Mouse (Mus musculus) cerebellum, adult 18-20 months (tissue): ENCODE measurements at regions not wholly inside any gene's neighbourhood (a gene's known extent, or its start where the extent isn't known, plus 50 kb on each side); places are given as distances from the start of the nearest gene placed in this dataset.

ENCODE experiments used
- DNase-seq, 2 experiments: peaks; one replicate each; pipeline ENCODE4 v3.0.0; 2021

GRCm38 (mm10) chr9:90828701-90829100, 533.5 kb upstream of the Zic4 start:
- DNase-seq: peak; percentile 25 to 57

- no peak for DNase-seq
These were observed 531.5 kb upstream of the Zic4 start for GRCm38 (mm10) chr9:90830704-90831103.

DNA sequence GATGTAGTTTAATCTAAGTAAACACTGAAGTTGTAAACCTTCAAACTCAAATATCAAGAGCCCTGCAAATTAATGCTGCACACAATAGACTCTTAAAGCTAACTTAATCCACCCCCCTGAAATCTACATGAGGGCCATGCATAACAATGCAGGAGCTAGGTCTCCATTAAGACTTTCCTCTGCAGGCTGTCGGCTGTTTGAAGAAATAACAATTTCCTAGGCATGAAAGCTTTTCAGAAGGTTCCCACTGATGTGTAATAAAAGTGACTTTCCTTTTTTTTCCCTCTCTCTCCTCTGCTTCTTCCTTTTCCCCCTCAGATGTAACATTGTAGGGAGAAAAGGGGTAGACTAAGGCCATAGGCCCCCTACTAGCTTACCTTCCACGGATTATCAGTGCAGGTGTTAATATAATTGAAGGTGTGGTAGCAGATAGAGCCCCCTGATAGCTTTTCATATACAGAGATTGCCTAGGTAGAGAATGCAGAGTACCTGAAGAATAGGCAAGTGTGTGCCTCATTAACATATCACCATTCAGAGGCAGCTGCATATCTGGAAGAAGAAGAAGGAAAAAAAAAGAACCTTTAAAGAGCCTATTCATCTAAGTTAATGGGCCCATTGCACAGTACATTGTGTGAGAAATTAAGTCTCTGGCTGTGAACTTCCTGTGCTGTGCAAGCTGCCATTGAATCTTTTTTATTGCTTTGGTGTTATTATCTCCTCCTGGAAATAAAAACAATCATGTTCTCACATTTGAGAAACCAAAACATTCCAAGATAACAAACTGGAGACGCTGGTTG, 528.3 kb upstream of the Zic4 start:
- DNase-seq: no peak

- DNase-seq: no peak
These were observed 523.9 kb upstream of the Zic4 start for GRCm38 (mm10) chr9:90838184-90838926.

GRCm38 (mm10) chr9:90851044-90851443, 511.2 kb upstream of the Zic4 start:
- DNase-seq: no peak

DNA sequence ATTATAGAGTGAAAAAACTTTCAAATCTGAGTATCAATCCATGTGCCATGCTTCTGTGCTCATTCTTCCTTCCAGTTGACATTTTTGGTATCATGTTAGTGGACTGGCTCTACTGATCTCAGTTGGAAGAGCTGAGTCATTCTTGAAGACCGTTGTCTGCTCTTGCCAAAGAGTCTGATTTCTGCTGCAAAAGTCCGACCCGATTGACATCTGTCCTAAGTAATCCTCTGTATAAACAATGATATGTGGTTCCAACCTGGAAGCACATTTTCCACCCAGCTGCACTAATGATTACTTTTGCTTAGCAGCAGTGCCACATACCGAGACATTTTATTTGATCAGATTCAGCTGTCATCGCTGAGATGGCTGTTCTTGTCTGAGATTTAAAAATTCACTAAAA, 490.6 kb upstream of the Zic4 start:
- DNase-seq: no peak

GRCm38 (mm10) chr9:90884467-90884866, 477.7 kb upstream of the Zic4 start:
- DNase-seq: no peak

DNA sequence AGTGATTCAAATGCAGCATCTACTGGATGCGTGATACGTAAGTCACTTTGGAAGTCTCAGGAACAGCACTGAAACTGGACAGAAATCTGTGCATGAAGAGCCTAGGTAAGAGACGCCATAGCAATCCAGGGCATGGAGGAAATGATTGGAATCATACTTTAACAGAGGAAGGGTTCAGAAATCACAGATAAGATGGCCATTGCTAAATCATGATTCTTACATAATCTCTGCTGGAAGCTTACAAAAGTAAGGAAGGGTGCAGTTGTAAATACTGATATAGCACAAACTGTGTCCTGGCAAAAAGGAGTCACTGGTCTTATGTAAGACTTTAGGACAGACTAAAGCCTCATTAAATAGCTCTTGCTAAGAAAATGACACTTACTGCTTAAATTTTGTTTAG, 474.8 kb upstream of the Zic4 start:
- no peak for DNase-seq

- peak in 1 of 2 experiments; percentile 5 for DNase-seq
These were observed 471.4 kb upstream of the Zic4 start for GRCm38 (mm10) chr9:90890801-90891200.

- DNase-seq: no peak
These were observed 469.4 kb upstream of the Zic4 start for GRCm38 (mm10) chr9:90892816-90893215.

DNA sequence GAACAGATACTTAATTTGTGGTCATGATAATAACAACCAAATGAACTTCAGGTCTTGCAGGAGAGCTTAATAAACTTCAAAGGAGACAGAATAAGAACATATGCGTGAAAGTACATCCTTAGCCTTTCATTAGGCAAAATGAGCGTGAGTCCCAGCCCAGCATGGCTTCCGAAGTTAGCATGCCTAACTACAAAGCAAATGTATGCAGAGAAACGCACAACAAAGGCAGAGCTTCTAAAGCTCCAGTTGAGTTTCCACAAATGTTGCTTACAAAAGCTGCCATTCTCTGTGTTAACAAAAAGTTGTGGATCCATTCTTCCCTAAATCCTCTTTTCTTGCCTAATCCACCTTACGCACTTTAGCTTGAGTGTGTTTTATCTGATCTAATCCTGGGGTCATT, 458.7 kb upstream of the Zic4 start:
- DNase-seq: no peak

- DNase-seq: no peak
These were observed 456.1 kb upstream of the Zic4 start for GRCm38 (mm10) chr9:90906106-90906505.

DNA sequence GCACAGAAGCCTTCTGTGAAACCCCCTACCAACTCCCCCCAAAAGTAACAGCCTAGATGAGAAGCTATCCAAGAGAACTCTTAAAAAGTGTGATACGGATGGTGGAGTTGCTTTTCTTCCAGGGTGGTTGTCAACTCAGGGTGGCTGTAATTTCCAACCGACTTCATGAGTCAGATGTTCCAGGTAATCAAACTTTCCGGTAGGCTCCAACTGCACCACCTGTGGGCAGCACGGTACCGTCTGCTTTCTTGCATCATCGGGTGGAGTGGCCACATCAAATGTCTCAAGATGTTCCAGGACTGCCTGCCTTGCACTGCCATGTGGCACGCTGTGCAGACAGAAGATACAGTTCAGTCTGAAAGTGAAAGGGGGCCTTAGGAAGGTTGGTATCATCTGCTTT, 455.5 kb upstream of the Zic4 start:
- DNase-seq: no peak

GRCm38 (mm10) chr9:90954613-90955012, 407.6 kb upstream of the Zic4 start:
- no peak for DNase-seq

GRCm38 (mm10) chr9:90961436-90961835, 400.8 kb upstream of the Zic4 start:
- no peak for DNase-seq

GRCm38 (mm10) chr9:90964043-90964442, 398.2 kb upstream of the Zic4 start:
- DNase-seq: no peak

DNA sequence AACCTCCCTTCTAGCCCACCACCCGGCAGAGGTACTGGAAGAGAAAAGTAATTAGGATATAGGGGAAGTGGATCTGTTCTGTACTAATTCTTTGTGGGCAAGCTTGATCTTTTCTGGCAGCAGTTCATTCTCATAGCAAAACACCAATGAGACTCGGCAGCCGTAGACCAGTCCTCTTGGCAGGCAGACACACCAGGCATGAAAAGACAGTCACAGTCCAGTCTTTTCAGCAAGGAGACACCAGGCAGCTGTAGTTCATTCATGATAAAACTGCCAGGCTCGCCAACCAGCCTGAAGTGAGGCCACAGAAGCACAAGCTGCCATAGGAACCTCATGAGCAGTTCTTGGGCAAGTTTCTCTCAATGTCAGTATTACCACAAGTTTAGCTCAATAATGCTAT, 383.5 kb upstream of the Zic4 start:
- DNase-seq: no peak

GRCm38 (mm10) chr9:90980023-90980802, 382.0 kb upstream of the Zic4 start:
- DNase-seq: no peak

- DNase-seq: no peak
These were observed 363.0 kb upstream of the Zic4 start for GRCm38 (mm10) chr9:90999178-90999577.

- peak; percentile 10 to 11 for DNase-seq
These were observed 358.0 kb upstream of the Zic4 start for GRCm38 (mm10) chr9:91004214-91004613.

DNA sequence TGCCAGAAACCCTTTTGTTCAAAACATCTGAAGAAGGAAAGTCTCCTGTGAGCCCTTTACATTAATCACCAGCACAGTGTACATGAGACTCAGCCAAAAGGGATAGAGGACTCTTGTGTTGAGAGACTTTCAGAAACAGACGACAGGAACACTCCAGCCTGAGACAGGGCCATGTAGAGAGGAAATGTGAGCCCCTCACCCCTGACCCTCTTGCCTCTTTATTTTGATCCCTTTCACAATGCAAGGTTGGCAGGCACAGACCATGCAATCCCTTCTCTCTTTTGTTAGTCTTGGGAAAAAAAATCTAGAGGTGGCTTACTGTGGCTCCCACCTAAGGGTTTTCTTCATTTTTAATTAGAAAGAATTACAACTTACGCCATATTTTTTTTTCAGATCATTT, 321.7 kb upstream of the Zic4 start:
- DNase-seq: no peak

DNA sequence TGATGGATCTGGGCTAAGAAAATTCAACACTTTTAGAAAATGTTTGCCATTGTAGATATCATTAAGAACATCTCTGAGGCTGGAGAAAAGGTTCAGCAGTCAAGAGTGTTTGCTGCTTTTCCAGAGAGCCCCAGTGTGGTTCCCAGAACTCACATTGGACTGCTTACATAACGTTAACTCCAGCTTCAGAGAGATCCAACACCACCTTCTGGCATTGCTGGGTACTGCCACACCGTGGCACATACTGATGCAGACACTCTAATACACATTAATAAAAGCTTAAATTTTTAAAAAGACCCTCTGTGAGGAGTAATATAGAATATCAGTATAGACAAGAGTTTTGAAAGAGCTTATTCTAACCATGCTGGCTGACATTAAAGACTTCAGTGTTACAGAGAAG, 313.6 kb upstream of the Zic4 start:
- DNase-seq: no peak

DNA sequence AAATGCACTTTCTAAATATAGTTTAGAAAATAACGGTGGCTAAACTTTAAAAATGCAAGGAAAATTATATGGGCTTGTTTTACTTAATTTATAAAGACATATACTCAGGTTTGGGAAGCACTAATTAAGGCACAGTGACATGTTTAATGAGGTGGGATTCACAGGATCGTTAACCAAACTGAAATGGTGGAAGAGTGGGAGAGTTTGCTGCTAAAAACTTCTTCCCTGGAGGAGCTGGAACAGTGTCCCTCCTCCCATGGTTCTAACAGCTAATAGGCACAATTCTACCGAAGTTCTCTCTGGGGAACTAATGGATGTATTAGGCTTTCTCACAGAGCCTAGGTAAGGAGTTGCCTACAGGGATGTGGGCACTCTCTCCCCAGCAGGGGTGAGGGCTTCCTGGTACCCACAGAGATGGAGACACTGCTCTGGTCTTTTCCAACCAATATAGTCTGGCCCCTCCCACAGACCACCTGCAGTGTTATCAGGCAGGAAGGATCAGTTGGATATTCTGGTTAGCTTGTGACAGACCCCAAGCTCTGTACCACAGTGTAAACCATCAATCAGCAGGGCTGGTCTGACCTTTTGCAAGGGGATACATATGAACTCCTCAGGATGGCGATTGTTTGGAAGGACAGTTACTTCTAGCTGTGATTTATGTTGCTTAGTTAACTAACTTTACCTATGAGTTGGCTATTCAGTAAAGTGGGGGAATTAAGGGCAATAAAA, 309.0 kb upstream of the Zic4 start:
- no peak for DNase-seq
